Mouse (Mus musculus): Measurements from ENCODE around the gene Rbms1.

GRCm38 (mm10) chr2:60844259-60844658, 118.7 kb downstream of the Rbms1 start:
- no peak for TF ChIP-seq TAL1 (IDR thresholded peaks at IDR 0.05; ENCODE audit: low read length)
- TF ChIP-seq GATA1 (IDR thresholded peaks at IDR 0.05; ENCODE audit: low read length), result no peak

All from erythroblast, embryonic 14.5 days (primary cell).